Mouse (Mus musculus) gonadal fat pad, adult 2 months (tissue): ENCODE data around the gene Ets1. TPM values are rescaled to one million over a fixed set of nuclear protein-coding genes. Genes with fewer than 3 reads are reported as not detected.

Experiments
- DNase-seq: peaks from one replicate; pipeline ENCODE4 v3.0.0-alpha.2; 2012; ENCODE audit warnings: low read depth
- polyA plus RNA-seq: library from polyadenylated mRNA; depleted of rRNA; stranded (reverse); fragments of >200 nt; gene quantifications from 2 replicates; pipeline ENCODE4 v1.2.3, GENCODE M21; 2012

Gene Ets1
- polyA plus RNA-seq, 1 experiment, result 15.4 TPM

DNA sequence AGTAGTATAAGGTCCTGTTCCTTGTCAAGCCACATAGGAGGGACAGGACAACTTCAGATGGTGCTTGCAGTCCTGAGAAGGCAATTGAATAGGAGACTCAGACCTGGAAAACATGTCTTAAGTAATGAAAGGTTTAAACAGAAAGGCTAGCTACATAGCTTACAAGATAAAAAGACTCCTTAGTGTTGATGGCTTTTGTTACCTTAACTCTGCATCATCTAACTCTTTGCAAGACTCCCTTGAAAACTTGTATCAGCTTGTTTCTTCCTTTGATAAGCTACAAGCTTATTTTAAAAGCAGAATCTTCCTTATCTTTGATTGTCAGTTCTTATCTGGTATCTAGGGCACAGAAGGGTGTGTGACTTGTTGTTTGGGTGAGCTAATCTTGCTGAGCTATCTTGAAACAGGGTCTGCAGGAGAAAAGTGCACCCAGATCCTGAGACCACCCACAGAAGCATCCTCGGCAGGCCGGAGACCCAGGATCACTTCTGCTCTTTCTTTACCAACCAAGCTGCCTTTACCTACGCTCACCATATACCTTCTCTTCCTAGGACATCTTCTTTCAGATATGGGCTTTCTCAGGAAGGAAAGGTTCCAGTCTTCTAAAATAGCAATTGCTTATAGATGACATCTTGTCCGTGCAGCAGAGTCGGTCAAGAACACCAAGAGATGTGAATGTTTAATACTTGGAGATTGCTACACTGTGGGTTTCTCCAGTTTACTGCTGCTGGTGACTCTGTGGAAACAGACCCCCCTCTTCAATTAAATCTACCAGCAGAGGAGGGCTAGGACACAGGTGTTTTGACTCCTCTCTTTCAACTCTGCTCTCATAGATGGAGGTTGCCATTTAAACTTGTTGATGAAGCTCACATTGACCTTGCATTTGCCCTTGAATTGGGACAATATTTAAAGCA is 19.2 kb upstream of the Ets1 start:
- DNase-seq, result no peak

- DNase-seq, result no peak
These were observed 18.6 kb upstream of the Ets1 start for GRCm38 (mm10) chr9:32617430-32617768.

- DNase-seq, result no peak
These were observed 17.4 kb upstream of the Ets1 start for GRCm38 (mm10) chr9:32618544-32619120.

DNA sequence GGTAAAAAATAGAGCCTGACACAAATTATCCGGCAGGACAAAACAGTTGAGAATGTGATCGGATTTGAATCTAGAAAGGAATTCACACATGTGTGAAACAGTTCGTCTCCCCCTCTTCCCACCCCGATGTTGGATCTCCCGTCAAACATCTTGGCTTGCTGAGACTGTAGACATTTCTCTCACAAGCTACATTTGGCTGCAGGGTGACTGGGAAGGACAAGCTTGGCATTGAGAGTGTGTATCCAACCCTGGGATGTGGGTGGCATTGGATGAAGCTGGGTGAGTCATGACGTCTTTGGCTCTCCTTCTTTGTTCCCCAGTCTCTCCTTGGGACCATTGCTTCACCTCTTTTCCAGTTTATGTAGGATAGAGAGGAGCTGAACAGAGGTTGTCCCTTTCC is 16.4 kb upstream of the Ets1 start:
- peak; percentile 27 for DNase-seq

GRCm38 (mm10) chr9:32620446-32620845 is 15.6 kb upstream of the Ets1 start:
- no peak for DNase-seq

DNA sequence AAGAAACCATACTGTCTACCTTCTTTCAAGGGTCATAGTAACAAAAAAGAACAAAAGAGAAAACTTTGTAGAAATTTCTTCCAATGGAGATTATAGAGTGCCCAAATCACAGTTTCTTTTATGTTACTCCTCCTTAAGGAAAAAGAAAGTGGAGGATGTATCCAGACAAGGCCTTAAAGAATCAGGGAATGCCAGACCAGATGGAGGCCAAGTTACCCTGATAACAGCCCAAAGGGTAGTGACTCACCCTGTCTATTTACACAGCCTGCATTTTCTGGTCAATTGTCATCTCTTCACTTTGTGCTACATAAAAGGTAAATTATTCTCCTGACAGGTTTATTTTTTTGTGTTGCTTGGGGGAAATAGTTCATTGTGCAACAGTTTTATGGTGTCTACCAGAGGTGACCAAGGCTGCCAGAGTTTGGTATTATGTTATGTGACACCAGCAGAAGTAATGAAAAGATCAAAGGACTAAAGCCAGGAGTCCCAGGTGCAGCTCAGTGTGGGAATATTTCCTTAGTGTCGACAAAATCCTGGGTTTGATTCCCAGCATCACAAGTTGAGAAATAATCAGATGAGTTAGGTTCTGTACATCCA is 6.5 kb upstream of the Ets1 start:
- no peak for DNase-seq

GRCm38 (mm10) chr9:32631341-32631740 is 4.7 kb upstream of the Ets1 start:
- DNase-seq, result no peak

DNA sequence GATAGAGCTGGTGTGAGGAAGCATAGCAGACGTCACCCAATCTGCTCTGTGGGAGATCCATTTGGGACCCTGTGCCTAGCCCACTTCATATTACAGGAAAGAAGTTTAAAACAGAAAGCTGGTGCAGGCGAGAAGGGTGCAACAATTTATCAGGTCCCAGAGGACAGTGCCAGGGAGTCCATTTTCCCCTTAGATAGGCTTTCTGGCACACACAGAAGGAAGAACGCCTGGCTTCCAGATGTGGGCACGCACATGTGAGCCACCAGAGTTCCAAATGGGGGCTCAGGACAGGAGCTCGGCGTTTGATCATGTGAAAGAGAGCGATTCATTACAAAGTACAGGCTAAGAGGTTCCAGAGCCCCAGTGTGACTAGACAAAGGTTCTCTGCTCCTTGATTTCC is 3.8 kb upstream of the Ets1 start:
- DNase-seq, result no peak

- no peak for DNase-seq
These were observed 9.0 kb downstream of the Ets1 start for GRCm38 (mm10) chr9:32644981-32645380.

DNA sequence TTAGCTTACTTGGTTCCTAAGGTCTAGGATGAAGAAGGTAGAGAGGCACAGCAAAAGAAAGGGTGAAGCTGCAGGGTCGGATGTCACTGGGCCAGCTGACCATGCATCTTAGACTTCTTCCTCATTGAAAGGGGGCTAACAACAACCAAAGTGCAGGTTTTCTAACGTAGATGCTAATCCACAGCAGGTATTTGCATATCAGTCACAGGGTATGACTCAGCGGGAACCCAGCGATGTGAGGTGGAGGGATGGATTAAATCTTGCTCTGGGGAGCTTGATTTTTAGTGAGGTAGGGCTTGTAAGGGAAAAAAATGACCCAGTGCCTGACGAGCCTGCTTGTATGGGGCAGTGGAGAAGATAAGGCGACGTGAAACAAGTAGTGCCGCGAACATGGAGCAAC is 9.5 kb downstream of the Ets1 start:
- no peak for DNase-seq

DNA sequence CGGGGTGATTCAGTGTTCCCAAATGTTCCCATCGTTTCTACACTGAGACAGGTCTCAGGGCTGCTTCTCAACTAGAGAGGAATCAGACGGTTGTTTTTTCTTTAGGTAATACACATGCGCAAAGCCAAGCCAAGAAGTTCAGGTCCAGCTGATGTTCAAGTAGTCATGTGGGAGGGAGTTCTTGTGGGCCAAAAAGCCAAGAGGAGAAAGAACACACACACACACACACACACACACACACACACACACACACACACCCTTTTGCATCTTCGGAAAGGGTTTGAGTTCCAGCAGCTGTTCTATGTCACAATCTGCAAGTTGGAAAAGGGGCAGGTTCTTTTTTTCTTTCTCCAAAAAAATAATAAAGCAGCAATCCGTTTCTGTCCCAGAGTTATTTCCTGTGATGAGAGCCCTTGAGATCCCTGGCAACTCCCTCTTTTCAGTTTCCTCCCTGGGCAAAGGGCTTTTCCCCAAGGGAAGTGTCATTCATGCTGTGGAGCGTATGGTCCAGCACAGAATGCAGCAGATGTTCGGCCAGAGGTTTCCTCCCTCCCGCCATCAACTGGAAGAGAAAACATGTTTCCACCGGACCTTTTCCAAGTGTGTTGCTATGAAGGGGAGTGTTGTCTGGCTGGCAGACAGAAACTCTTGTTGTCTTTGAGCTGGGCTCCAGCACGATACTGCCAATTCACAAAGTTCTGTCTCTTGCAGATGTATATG is 10.7 kb downstream of the Ets1 start:
- no peak for DNase-seq

DNA sequence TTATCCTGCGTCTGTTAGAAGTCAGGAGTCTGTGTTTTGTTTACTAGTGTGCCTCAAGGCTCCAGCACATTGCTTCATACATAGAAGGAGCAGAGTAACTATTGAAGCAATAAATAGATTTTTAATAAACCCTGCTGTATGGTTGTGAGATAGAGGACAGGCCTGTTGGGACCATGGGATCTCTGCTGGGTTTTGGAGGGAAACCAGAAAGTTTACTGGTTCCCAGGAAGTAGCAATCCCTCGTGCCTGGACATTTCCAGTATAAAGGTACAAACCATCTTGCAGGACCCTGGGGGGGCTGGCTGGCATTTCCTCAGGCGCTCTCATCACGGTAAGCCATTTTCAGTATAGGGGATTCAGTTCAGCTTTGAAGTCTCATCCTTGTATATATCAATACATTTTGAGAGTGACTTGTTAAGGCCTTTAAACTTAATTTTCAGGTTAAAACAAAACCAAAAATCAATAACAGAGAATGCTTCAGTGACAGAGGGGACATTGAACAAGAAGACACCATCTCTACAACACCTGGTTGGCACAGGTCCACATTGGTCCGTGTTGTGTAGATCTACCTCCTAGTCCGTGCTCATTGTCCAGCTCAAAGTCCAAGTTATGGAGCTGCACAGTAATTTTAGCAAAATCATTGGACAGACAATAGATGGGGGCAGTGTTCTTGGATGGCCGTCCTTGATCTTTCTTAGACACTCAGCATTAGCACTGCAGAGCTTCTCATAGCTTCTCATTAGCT is 11.7 kb downstream of the Ets1 start:
- no peak for DNase-seq

GRCm38 (mm10) chr9:32648286-32648685 is 12.3 kb downstream of the Ets1 start:
- no peak for DNase-seq

- DNase-seq, result no peak
These were observed 14.7 kb downstream of the Ets1 start for GRCm38 (mm10) chr9:32650738-32651137.

- no peak for DNase-seq
These were observed 16.1 kb downstream of the Ets1 start for GRCm38 (mm10) chr9:32652112-32652511.

DNA sequence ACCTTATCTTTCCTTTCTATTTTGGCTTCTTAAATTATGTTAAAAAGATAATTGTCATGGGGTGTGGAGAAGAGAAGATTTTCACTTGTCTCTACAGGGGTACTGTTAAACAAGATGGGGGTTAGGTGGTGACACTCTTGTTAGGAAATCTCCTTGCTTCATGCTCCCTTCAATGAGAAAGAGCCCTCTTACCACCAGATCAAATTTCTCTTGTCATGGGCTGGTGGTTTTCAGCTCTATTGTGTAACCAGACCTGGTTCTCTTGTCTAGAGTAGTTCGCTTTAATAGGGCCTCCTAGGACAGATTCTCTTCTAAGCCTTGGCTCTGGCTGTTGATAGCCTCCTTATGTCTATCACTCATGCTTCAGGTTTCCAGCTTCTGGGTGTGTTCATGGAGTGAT is 18.3 kb downstream of the Ets1 start:
- DNase-seq, result no peak

- DNase-seq, result no peak
These were observed 20.4 kb downstream of the Ets1 start for GRCm38 (mm10) chr9:32656351-32656844.

GRCm38 (mm10) chr9:32657124-32657523 is 21.1 kb downstream of the Ets1 start:
- no peak for DNase-seq

DNA sequence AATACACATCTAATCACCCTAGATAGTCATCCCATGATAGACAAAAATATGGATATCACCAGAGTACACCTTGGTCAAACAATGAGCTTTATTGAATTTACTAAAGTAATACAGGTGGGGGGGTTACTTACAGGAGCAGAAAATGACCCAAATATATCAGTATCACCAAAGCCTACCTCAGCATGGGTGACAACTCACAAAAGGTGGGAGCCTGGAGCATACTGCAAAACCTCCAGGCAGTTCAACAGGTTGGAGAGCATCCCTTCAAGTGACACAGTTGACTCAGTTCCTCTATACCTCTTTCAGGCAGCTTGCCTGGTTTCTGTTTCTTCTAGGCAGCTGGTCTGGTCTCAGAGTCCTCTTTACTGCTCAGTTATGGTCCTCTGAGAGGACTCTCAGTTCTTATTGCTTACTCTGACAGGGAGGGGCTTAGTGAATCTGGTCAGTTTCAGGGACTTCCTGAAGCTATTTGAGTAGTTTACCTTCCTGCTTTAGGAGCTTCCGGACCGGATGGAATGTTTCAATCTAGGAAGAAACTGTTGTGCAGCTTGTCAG is 24.5 kb downstream of the Ets1 start:
- no peak for DNase-seq

DNA sequence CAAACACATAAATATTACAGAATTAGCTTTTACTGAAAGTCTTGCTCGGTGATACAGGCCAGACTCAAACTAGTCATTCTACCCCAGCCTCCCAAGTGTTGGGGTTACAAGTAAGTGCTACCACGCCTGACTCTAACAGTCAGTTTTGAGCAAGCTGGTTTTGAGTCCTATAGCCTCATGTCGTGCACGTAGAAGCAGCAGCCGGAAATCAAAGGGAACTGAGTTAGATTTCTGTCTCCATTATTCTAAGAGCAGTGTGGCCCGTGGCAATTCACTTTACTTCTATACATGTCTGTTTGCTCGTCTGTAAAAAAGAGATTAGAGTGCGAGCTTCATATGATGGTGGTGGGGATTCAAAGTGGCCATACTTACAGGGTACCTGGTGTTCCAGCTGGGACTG is 25.1 kb downstream of the Ets1 start:
- no peak for DNase-seq

GRCm38 (mm10) chr9:32661561-32661960 is 25.5 kb downstream of the Ets1 start:
- DNase-seq, result no peak
